Comparison of ENCODE assay signal across 9 mouse cellular contexts in genomic region chr5:123134875-123135382, GRCm38 (mm10). TPM values are rescaled to one million over a fixed set of nuclear protein-coding genes. Genes with fewer than 3 reads are reported as not detected.
DNase-seq lines count a peak whose midpoint lies in the region; ATAC-seq and TF ChIP-seq lines count a peak whose summit lies in the region.
"Had no signal": no experiment of that assay in that cellular context is flagged by ENCODE, and none has a peak within 500 bp of the region (broad histone marks: within the 10 kb centered on the region; RNA-seq: fewer than 3 reads in every experiment).

No protein-coding gene starts in this region.

- WGBS in heart, adult 2 months, result 17% methylated on average over 8 of the region's 8 CpGs
- 19% methylated on average over 8 of the region's 8 CpGs for WGBS in forebrain, embryonic 15.5 days
- WGBS in liver, embryonic 16.5 days (ENCODE audit: insufficient replicate concordance), result 46% methylated on average over 8 of the region's 8 CpGs

- peaks cover 20% of the 10 kb centered on the region for H3K4me1 ChIP-seq in heart, adult 2 months (ENCODE audit: control insufficient read depth, insufficient read depth, low read length)
- H3K4me1 ChIP-seq in forebrain, embryonic 15.5 days, result peaks cover 67% of the 10 kb centered on the region
- H3K4me1 ChIP-seq in liver, embryonic 16.5 days (ENCODE audit: control insufficient read depth, low read depth, low read length), result peaks cover 76% of the 10 kb centered on the region

- intact Hi-C loops in heart, adult 2 months (cut with DNase I), result loop anchor here (1.0 kb wide), 1 partner anchor 7 kb away; the partner anchor contains the start of gene Setd1b

- H3K9ac ChIP-seq in heart, adult 2 months (ENCODE audit: low read depth, low read length), result peak overlapping the region; percentile 7
- H3K9ac ChIP-seq in forebrain, embryonic 15.5 days (replicated peaks), result peak overlapping the region; percentile 99
- H3K9ac ChIP-seq in liver, embryonic 16.5 days (ENCODE audit: low read depth, low read length), result peak overlapping the region; percentile 100

- no peak for TF ChIP-seq EP300 in heart, adult 2 months (IDR thresholded peaks at IDR 0.05; ENCODE audit: insufficient read depth, low read depth, low read length)

- peak overlapping the region; percentile 98 for H3K4me2 ChIP-seq in forebrain, embryonic 15.5 days (replicated peaks)
- H3K4me2 ChIP-seq in liver, embryonic 16.5 days (ENCODE audit: low read depth, low read length), result peak overlapping the region; percentile 98

- no peak for TF ChIP-seq POLR2A in heart, adult 2 months (IDR thresholded peaks at IDR 0.05; ENCODE audit: insufficient read depth, low read depth, low read length)

- H3K79me2 ChIP-seq in heart, adult 2 months (replicated peaks; ENCODE audit: control insufficient read depth, insufficient read depth, low read length), result no peaks in the 10 kb centered on the region

- no peaks in the 10 kb centered on the region for H3K27me3 ChIP-seq in heart, adult 2 months (ENCODE audit: control insufficient read depth, insufficient read depth, low read length)
- no peaks in the 10 kb centered on the region for H3K27me3 ChIP-seq in forebrain, embryonic 15.5 days
- H3K27me3 ChIP-seq in liver, embryonic 16.5 days (ENCODE audit: control insufficient read depth, insufficient read depth, low read depth, low read length), result 0 out of 2 replicates have a peak, but pooled peaks cover 5% of the 10 kb centered on the region

- H3K4me3 ChIP-seq in heart, adult 2 months, result peak overlapping the region; percentile 36
- peak overlapping the region; percentile 94 for H3K4me3 ChIP-seq in forebrain, embryonic 15.5 days
- H3K4me3 ChIP-seq in liver, embryonic 16.5 days (ENCODE audit: low read depth, low read length), result peak overlapping the region; percentile 85

- DNase-seq in heart, adult 2 months, result no peak
- DNase-seq in heart, adult 8-10 months (ENCODE audit: low spot score), result no peak
- peak; percentile 51 for DNase-seq in 3T3-L1 (ENCODE audit: low read depth, low spot score)
- no peak for DNase-seq in ovary, adult 18-20 months (ENCODE audit: low spot score)
- DNase-seq in adrenal gland, adult 2 months, result no peak
- no peak for DNase-seq in thymus, postnatal 0 days (ENCODE audit: low spot score)

- peak overlapping the region; percentile 100 for H3K27ac ChIP-seq in heart, adult 2 months
- peak overlapping the region; percentile 100 for H3K27ac ChIP-seq in forebrain, embryonic 15.5 days (replicated peaks)
- peak overlapping the region; percentile 100 for H3K27ac ChIP-seq in liver, embryonic 16.5 days (ENCODE audit: low read length)

- ATAC-seq in forebrain, embryonic 15.5 days (replicated peaks), result no peak
- ATAC-seq in liver, embryonic 16.5 days (ENCODE audit: low read depth), result no peak

- H3K36me3 ChIP-seq in heart, adult 2 months (ENCODE audit: control insufficient read depth, insufficient read depth, low read length), result peaks cover 15% of the 10 kb centered on the region
- peaks cover 8% of the 10 kb centered on the region; the same call in 1 of the 2 replicates for H3K36me3 ChIP-seq in forebrain, embryonic 15.5 days
- peaks cover 12% of the 10 kb centered on the region for H3K36me3 ChIP-seq in liver, embryonic 16.5 days (ENCODE audit: control insufficient read depth, insufficient read depth)

- H3K9me3 ChIP-seq in forebrain, embryonic 15.5 days, result no peaks in the 10 kb centered on the region
- H3K9me3 ChIP-seq in liver, embryonic 16.5 days (replicated peaks; ENCODE audit: control insufficient read depth, low read length), result no peaks in the 10 kb centered on the region

- no peak for TF ChIP-seq CTCF in heart, adult 2 months (IDR thresholded peaks at IDR 0.05)

RNA-seq across cellular contexts. Expression of gene Rhof, which starts 2.4 kb away (rescaled TPM):
- total RNA-seq in heart, adult 2 months (2021), result under 1 TPM; 0.64 to 0.70 TPM
- 1.6 and 2.3 TPM in 2 replicates for polyA plus RNA-seq in heart, adult 2 months (2012; rRNA removed)
- 1 to 10 TPM in 1 of 4 experiments, under 1 TPM in 3; 0.38 to 1.7 (median 0.68) TPM for total RNA-seq in heart, adult 8-10 months (2022)
- 11.4 and 12.4 TPM in 2 replicates for polyA plus RNA-seq in forebrain, embryonic 15.5 days (2015; fragmentation: Nextera tagmentation; extraction: Ambion mirVana)
- 1.7 and 2.3 TPM in 2 replicates for polyA plus RNA-seq in liver, embryonic 16.5 days (2015; fragmentation: Nextera tagmentation; extraction: Ambion mirVana)
- total RNA-seq in adrenal gland, adult 2 months (2021), result 1 to 10 TPM in 1 of 2 experiments, under 1 TPM in 1; 0.84 to 3.8 TPM
- polyA plus RNA-seq in adrenal gland, adult 2 months (2012; rRNA removed), result 1.7 and 3.6 TPM in 2 replicates
- polyA plus RNA-seq in thymus, postnatal 0 days (2015; fragmentation: Nextera tagmentation; extraction: Ambion mirVana), result 10.4 and 11.1 TPM in 2 replicates

RNA-seq across cellular contexts. Expression of gene Setd1b, which starts 7.1 kb away (rescaled TPM):
- 10 to 100 TPM; 12.9 to 19.4 TPM for total RNA-seq in heart, adult 2 months (2021)
- polyA plus RNA-seq in heart, adult 2 months (2012; rRNA removed), result 6.4 and 7.4 TPM in 2 replicates
- 10 to 100 TPM; 14.3 to 21.5 (median 18.2) TPM for total RNA-seq in heart, adult 8-10 months (2022)
- 13.6 and 13.7 TPM in 2 replicates for polyA plus RNA-seq in forebrain, embryonic 15.5 days (2015; fragmentation: Nextera tagmentation; extraction: Ambion mirVana)
- polyA plus RNA-seq in liver, embryonic 16.5 days (2015; fragmentation: Nextera tagmentation; extraction: Ambion mirVana), result 3.5 and 4.1 TPM in 2 replicates
- total RNA-seq in adrenal gland, adult 2 months (2021), result 10 to 100 TPM; 20.5 to 24.0 TPM
- polyA plus RNA-seq in adrenal gland, adult 2 months (2012; rRNA removed), result 17.2 and 22.3 TPM in 2 replicates
- 8.0 and 11.3 TPM in 2 replicates for polyA plus RNA-seq in thymus, postnatal 0 days (2015; fragmentation: Nextera tagmentation; extraction: Ambion mirVana)

RNA-seq across cellular contexts. Expression of gene Psmd9, which starts 34.3 kb away (rescaled TPM):
- 10 to 100 TPM; 13.3 to 14.8 TPM for total RNA-seq in heart, adult 2 months (2021)
- 16.4 and 20.4 TPM in 2 replicates for polyA plus RNA-seq in heart, adult 2 months (2012; rRNA removed)
- 10 to 100 TPM; 11.7 to 16.6 (median 13.8) TPM for total RNA-seq in heart, adult 8-10 months (2022)
- 82.0 and 82.9 TPM in 2 replicates for polyA plus RNA-seq in forebrain, embryonic 15.5 days (2015; fragmentation: Nextera tagmentation; extraction: Ambion mirVana)
- 63.8 and 73.2 TPM in 2 replicates for polyA plus RNA-seq in liver, embryonic 16.5 days (2015; fragmentation: Nextera tagmentation; extraction: Ambion mirVana)
- 10 to 100 TPM; 20.5 to 29.1 TPM for total RNA-seq in adrenal gland, adult 2 months (2021)
- polyA plus RNA-seq in adrenal gland, adult 2 months (2012; rRNA removed), result 17.9 and 22.6 TPM in 2 replicates
- 77.6 and 94.1 TPM in 2 replicates for polyA plus RNA-seq in thymus, postnatal 0 days (2015; fragmentation: Nextera tagmentation; extraction: Ambion mirVana)

RNA-seq across cellular contexts. Expression of gene Hpd, which starts 47.6 kb away (rescaled TPM):
- not detected for total RNA-seq in heart, adult 2 months (2021)
- polyA plus RNA-seq in heart, adult 2 months (2012; rRNA removed), result 0.61 and 0.97 TPM in 2 replicates
- total RNA-seq in heart, adult 8-10 months (2022), result not detected
- not detected in 2 replicates for polyA plus RNA-seq in forebrain, embryonic 15.5 days (2015; fragmentation: Nextera tagmentation; extraction: Ambion mirVana)
- polyA plus RNA-seq in liver, embryonic 16.5 days (2015; fragmentation: Nextera tagmentation; extraction: Ambion mirVana), result 110 and 129 TPM in 2 replicates
- 10 to 100 TPM in 1 of 2 experiments, 1 to 10 TPM in 1; 5.0 to 11.2 TPM for total RNA-seq in adrenal gland, adult 2 months (2021)
- 1.0 and 2.2 TPM in 2 replicates for polyA plus RNA-seq in adrenal gland, adult 2 months (2012; rRNA removed)
- 0.64 TPM in 1 of 2 replicates, not detected in the other for polyA plus RNA-seq in thymus, postnatal 0 days (2015; fragmentation: Nextera tagmentation; extraction: Ambion mirVana)
- polyA plus RNA-seq: C2C12 had no signal

Comparison
In these comparisons a context has a peak if more than half of its experiments do, and no peak if none do; other contexts are left out.
1. H3K4me3 ChIP-seq: peak in every context shown above with its lines; median percentile 94 in forebrain, embryonic 15.5 days; 85 in liver, embryonic 16.5 days; 36 in heart, adult 2 months.
2. H3K9ac ChIP-seq: peak in every context shown above with its lines; median percentile 100 in liver, embryonic 16.5 days; 99 in forebrain, embryonic 15.5 days; 7 in heart, adult 2 months.